In the genomic region with DNA sequence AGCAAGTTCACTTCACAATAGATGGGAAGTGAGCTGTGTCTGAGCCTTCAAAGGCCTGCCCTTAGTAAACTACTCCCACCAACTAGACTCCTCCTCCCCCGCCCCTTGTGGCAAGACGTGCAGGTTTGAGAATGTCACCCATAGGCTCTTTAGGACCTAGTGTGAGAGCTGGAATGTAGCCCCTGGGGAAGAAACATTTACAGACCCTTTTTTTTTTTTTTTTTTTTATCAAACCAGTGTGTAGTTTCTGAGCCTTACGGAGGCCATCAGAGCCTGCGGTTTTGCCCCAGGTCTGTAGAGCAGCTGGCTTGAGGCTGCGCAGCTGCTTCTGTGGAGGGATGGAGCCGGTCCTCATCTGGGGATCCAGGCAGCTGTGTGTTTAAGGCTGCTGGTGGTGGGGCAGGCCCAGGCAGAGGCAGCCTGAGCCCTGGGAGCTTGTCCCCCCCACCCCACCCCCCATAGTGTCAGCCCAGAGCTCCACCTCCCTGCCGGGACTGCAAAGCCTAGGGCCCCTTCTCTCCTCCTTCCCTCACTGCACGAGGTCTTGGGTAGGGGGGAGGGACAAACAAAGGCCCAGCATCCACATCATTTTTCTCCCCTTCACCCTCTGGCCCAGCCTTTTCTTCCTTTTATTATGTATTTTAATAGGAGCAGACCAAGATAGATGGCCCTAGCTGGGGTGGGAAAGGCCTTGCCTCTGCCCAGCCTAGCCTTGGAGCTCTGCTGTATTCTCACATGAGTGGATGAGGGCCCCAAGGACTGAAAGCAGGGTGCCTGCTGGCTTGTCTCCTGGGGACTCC, we compare ENCODE assay signal across 10 mouse cellular contexts. TPM values are rescaled to one million over a fixed set of nuclear protein-coding genes. Genes with fewer than 3 reads are reported as not detected.
A peak's percentile ranks its signal among the peaks of the same experiment; 100 is the strongest.
DNase-seq lines count a peak whose midpoint lies in the region; ATAC-seq and TF ChIP-seq lines count a peak whose summit lies in the region.
"Had no signal": no experiment of that assay in that cellular context is flagged by ENCODE, and none has a peak within 500 bp of the region (broad histone marks: within the 10 kb centered on the region; RNA-seq: fewer than 3 reads in every experiment).

No protein-coding gene starts in this region.

- H3K4me2 ChIP-seq in intestine, embryonic 14.5 days (ENCODE audit: low read length): no peak overlapping the region
- H3K4me2 ChIP-seq in stomach, postnatal 0 days (replicated peaks; ENCODE audit: low read depth): no peak overlapping the region

- no peaks in the 10 kb centered on the region for H3K36me3 ChIP-seq in intestine, embryonic 14.5 days (ENCODE audit: control insufficient read depth, insufficient read depth, low read length)
- H3K36me3 ChIP-seq in stomach, postnatal 0 days (ENCODE audit: control insufficient read depth, insufficient read depth, low read length): no peaks in the 10 kb centered on the region
- H3K36me3 ChIP-seq: G1E had no signal

- no peak for TF ChIP-seq CTCF in stomach, postnatal 0 days (IDR thresholded peaks at IDR 0.05; ENCODE audit: low read depth)

- 30% methylated on average over 8 of the region's 8 CpGs for WGBS in intestine, embryonic 14.5 days
- whole genome bisulfite sequencing in stomach, postnatal 0 days: 32% methylated on average over 8 of the region's 8 CpGs

- H3K4me3 ChIP-seq in intestine, embryonic 14.5 days (ENCODE audit: low read depth, low read length): no peak overlapping the region
- no peak overlapping the region for H3K4me3 ChIP-seq in stomach, postnatal 0 days (ENCODE audit: low read depth, low read length)

- peak overlapping the region; percentile 81 for H3K27ac ChIP-seq in intestine, embryonic 14.5 days (ENCODE audit: low read depth)
- peak overlapping the region; percentile 56; the same call in 1 of the 2 replicates for H3K27ac ChIP-seq in stomach, postnatal 0 days (replicated peaks)

- peak; percentile 72 to 79 for DNase-seq in kidney, postnatal 4 days
- no peak for DNase-seq in kidney, adult 8-10 months
- peak; percentile 43 for DNase-seq in embryo, embryonic 9.5 days (ENCODE audit: extremely low spot score)
- DNase-seq in intestine, embryonic 14.5 days (ENCODE audit: low spot score): peak; percentile 62
- DNase-seq in stomach, postnatal 0 days (ENCODE audit: low spot score): no peak
- DNase-seq in T-cell, adult 2 months (ENCODE audit: low spot score): no peak
- no peak for DNase-seq in layer of hippocampus, adult 9-11 months
- DNase-seq: liver, postnatal 0 days had no signal

- peaks cover 23% of the 10 kb centered on the region for H3K4me1 ChIP-seq in intestine, embryonic 14.5 days (replicated peaks; ENCODE audit: control insufficient read depth, insufficient read depth, low read length)
- peaks cover 3% of the 10 kb centered on the region; the same call in 1 of the 2 replicates for H3K4me1 ChIP-seq in stomach, postnatal 0 days (replicated peaks; ENCODE audit: control insufficient read depth, insufficient read depth)

- no peak for TF ChIP-seq EP300 in stomach, postnatal 0 days (optimal IDR thresholded peaks at IDR 0.05)

- peak; percentile 77 for ATAC-seq in intestine, embryonic 14.5 days (replicated peaks; ENCODE audit: low FRiP score, low TSS enrichment, low read depth)
- ATAC-seq in stomach, postnatal 0 days (ENCODE audit: low FRiP score, low TSS enrichment): peak; percentile 33; the same call in 1 of the 2 replicates
- no peak for ATAC-seq in granulocyte monocyte progenitor cell, adult 5-6 weeks (replicated peaks; ENCODE audit: poor library complexity, severe bottlenecking)
- ATAC-seq: liver, postnatal 0 days had no signal

- no peaks in the 10 kb centered on the region for H3K27me3 ChIP-seq in intestine, embryonic 14.5 days (replicated peaks; ENCODE audit: control insufficient read depth, insufficient read depth, low read length)
- no peaks in the 10 kb centered on the region for H3K27me3 ChIP-seq in stomach, postnatal 0 days (ENCODE audit: control insufficient read depth, insufficient read depth, low read length)

- H3K9ac ChIP-seq in intestine, embryonic 14.5 days (ENCODE audit: low read length): peak overlapping the region; percentile 11; the same call in 1 of the 2 replicates
- no peak overlapping the region for H3K9ac ChIP-seq in stomach, postnatal 0 days (ENCODE audit: low read length)
- H3K9ac ChIP-seq: liver, postnatal 0 days had no signal

- H3K9me3 ChIP-seq in intestine, embryonic 14.5 days (ENCODE audit: control insufficient read depth, low read length): no peaks in the 10 kb centered on the region
- H3K9me3 ChIP-seq in stomach, postnatal 0 days (ENCODE audit: control insufficient read depth, low read length): no peaks in the 10 kb centered on the region
- H3K9me3 ChIP-seq: G1E had no signal

RNA-seq across cellular contexts. Expression of a gene that starts 26.2 kb away (rescaled TPM):
- polyA plus RNA-seq in intestine, embryonic 14.5 days (2014; fragmentation: Nextera tagmentation; extraction: Ambion mirVana): 8.3 and 9.2 TPM in 2 replicates
- 8.7 and 10.5 TPM in 2 replicates for polyA plus RNA-seq in stomach, postnatal 0 days (2015; fragmentation: Nextera tagmentation; extraction: Ambion mirVana)
- total RNA-seq in granulocyte monocyte progenitor cell, adult 5-6 weeks (2014; fragmentation: Nextera tagmentation): 1.8 and 3.2 TPM in 2 replicates
- 0.77 and 1.4 TPM in 2 replicates for total RNA-seq in granulocyte monocyte progenitor cell, adult 5-6 weeks (2017)
- polyA plus RNA-seq: G1E had no signal

Comparison
In these comparisons a context has a peak if more than half of its experiments do, and no peak if none do; other contexts are left out.
1. DNase-seq: peak in kidney, postnatal 4 days (2 of 2), embryo, embryonic 9.5 days (single experiment) and intestine, embryonic 14.5 days (single experiment); none in kidney, adult 8-10 months (0 of 2), stomach, postnatal 0 days (single experiment), T-cell, adult 2 months (single experiment) and layer of hippocampus, adult 9-11 months (single experiment).